9 mouse cellular contexts compared by ENCODE assay signal in the genomic region with DNA sequence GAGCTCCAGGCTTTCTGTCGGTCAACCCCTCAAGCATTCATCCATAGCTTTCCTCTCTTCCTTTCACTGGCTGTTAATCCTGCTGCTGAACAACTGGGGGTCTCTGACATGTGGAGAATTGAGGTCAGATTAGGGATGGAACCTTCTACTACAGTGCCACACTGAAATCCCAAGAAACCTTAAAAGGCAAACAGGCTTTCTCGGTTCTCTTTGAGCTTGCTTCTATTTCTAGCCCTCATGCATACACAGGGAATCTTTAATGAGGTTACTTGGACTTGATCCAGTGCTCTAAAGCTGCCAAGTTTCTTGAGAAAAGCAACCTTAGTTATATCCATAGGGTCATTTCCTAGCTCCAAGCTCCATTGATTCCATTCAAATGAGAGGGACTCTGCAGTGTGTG.
DNase-seq lines count a peak whose midpoint lies in the region; ATAC-seq and TF ChIP-seq lines count a peak whose summit lies in the region.
"Had no signal": no experiment of that assay in that cellular context is flagged by ENCODE, and none has a peak within 500 bp of the region (broad histone marks: within the 10 kb centered on the region; RNA-seq: fewer than 3 reads in every experiment).

No protein-coding gene starts in this region.

- TF ChIP-seq EP300 in lung, postnatal 0 days (IDR thresholded peaks at IDR 0.05): no peak

- no peak overlapping the region for H3K9ac ChIP-seq in lung, postnatal 0 days (replicated peaks; ENCODE audit: low read depth)
- H3K9ac ChIP-seq in neural tube, embryonic 15.5 days (replicated peaks): no peak overlapping the region
- H3K9ac ChIP-seq: liver, embryonic 13.5 days had no signal

- no peak overlapping the region for H3K4me3 ChIP-seq in lung, postnatal 0 days (ENCODE audit: low read depth, low read length)
- no peak overlapping the region for H3K4me3 ChIP-seq in neural tube, embryonic 15.5 days (replicated peaks)
- H3K4me3 ChIP-seq: liver, embryonic 13.5 days had no signal

- no peak for ATAC-seq in lung, postnatal 0 days
- ATAC-seq in neural tube, embryonic 15.5 days (ENCODE audit: low FRiP score): peak; percentile 74
- no peak for ATAC-seq in granulocyte monocyte progenitor cell, adult 5-6 weeks (replicated peaks; ENCODE audit: poor library complexity, severe bottlenecking)

- WGBS in lung, postnatal 0 days: 39% methylated on average over 2 of the region's 2 CpGs
- 37% methylated on average over 2 of the region's 2 CpGs for WGBS in neural tube, embryonic 15.5 days

- intact Hi-C loops in heart, postnatal 10 days (cut with DNase I): no loop called here

- no peaks in the 10 kb centered on the region for H3K36me3 ChIP-seq in lung, postnatal 0 days (ENCODE audit: insufficient read depth, low read length)
- H3K36me3 ChIP-seq in neural tube, embryonic 15.5 days: no peaks in the 10 kb centered on the region
- H3K36me3 ChIP-seq: liver, embryonic 13.5 days had no signal

- TF ChIP-seq CTCF in lung, postnatal 0 days (IDR thresholded peaks at IDR 0.05): no peak

- H3K4me1 ChIP-seq in lung, postnatal 0 days (ENCODE audit: insufficient read depth, low read depth, low read length): no peaks in the 10 kb centered on the region
- 0 out of 2 replicates have a peak, but pooled peaks cover 10% of the 10 kb centered on the region for H3K4me1 ChIP-seq in neural tube, embryonic 15.5 days
- H3K4me1 ChIP-seq: liver, embryonic 13.5 days had no signal

- no peak overlapping the region for H3K4me2 ChIP-seq in lung, postnatal 0 days (replicated peaks; ENCODE audit: low read depth, low read length)
- no peak overlapping the region for H3K4me2 ChIP-seq in neural tube, embryonic 15.5 days
- H3K4me2 ChIP-seq: liver, embryonic 13.5 days had no signal

- H3K27ac ChIP-seq in lung, postnatal 0 days (ENCODE audit: low read length): no peak overlapping the region
- peak overlapping the region; percentile 48; the same call in 1 of the 2 replicates for H3K27ac ChIP-seq in neural tube, embryonic 15.5 days (replicated peaks)
- H3K27ac ChIP-seq: liver, embryonic 13.5 days had no signal

- H3K27me3 ChIP-seq in lung, postnatal 0 days (replicated peaks; ENCODE audit: insufficient read depth, low read length): no peaks in the 10 kb centered on the region
- no peaks in the 10 kb centered on the region for H3K27me3 ChIP-seq in neural tube, embryonic 15.5 days (replicated peaks)
- H3K27me3 ChIP-seq: liver, embryonic 13.5 days had no signal

- no peaks in the 10 kb centered on the region for H3K9me3 ChIP-seq in lung, postnatal 0 days (ENCODE audit: low read length)
- H3K9me3 ChIP-seq in neural tube, embryonic 15.5 days (replicated peaks): no peaks in the 10 kb centered on the region
- H3K9me3 ChIP-seq: liver, embryonic 13.5 days had no signal

- DNase-seq in frontal cortex, adult 2 months (ENCODE audit: extremely low spot score in 1 of 2, low spot score in 1 of 2): peak; percentile 27 to 79
- no peak for DNase-seq in frontal cortex, postnatal 25 days (ENCODE audit: low spot score in 2 of 2)
- peak; percentile 13 for DNase-seq in lung, postnatal 0 days (ENCODE audit: low spot score)
- no peak for DNase-seq in lung, adult 18-20 months
- DNase-seq in heart, postnatal 10 days: peak; percentile 33 to 46
- DNase-seq in gastrocnemius, postnatal 10 days: no peak
- DNase-seq: liver, embryonic 13.5 days had no signal

Comparison
In these comparisons a context has a peak if more than half of its experiments do, and no peak if none do; other contexts are left out.
1. DNase-seq: peak in frontal cortex, adult 2 months (2 of 2), lung, postnatal 0 days (single experiment) and heart, postnatal 10 days (2 of 2); none in frontal cortex, postnatal 25 days (0 of 2), lung, adult 18-20 months (0 of 2) and gastrocnemius, postnatal 10 days (single experiment).